Mouse (Mus musculus) urinary bladder, adult 2 months (tissue): Measurements from ENCODE around the gene Lce3c. TPM values are rescaled to one million over a fixed set of nuclear protein-coding genes. Genes with fewer than 3 reads are reported as not detected.

Source experiments
- DNase-seq: peaks from one replicate; pipeline ENCODE4 v3.0.0; 2022; ENCODE audit warnings: low spot score
- polyA plus RNA-seq: library from polyadenylated mRNA; depleted of rRNA; stranded (reverse); fragments of >200 nt; gene quantifications from 2 replicates; pipeline ENCODE4 v1.2.3, GENCODE M21; 2012; rRNA removed

Gene Lce3c
- not detected in 2 replicates for polyA plus RNA-seq

GRCm38 (mm10) chr3:92944186-92944585 lies at the start of gene Lce3c:
Lce3c (plus strand) TSS chr3:92944486.
- DNase-seq = no peak

GRCm38 (mm10) chr3:92894489-92894888 lies 49.8 kb upstream of the Lce3c start:
- no peak for DNase-seq

- no peak for DNase-seq
Observed at GRCm38 (mm10) chr3:92902992-92903391, 41.3 kb upstream of the Lce3c start.

- no peak for DNase-seq
Observed at GRCm38 (mm10) chr3:92903640-92904039, 40.6 kb upstream of the Lce3c start.

- DNase-seq = no peak
Observed at GRCm38 (mm10) chr3:92905182-92905581, 39.1 kb upstream of the Lce3c start.

- DNase-seq = no peak
Observed at GRCm38 (mm10) chr3:92907571-92907970, 36.7 kb upstream of the Lce3c start.

GRCm38 (mm10) chr3:92920364-92920763 lies 23.9 kb upstream of the Lce3c start:
- no peak for DNase-seq

GRCm38 (mm10) chr3:92926130-92926529 lies 18.2 kb upstream of the Lce3c start, which contains the start of gene Lce3a:
Lce3a (minus strand) TSS chr3:92926230.
- no peak for DNase-seq

GRCm38 (mm10) chr3:92932679-92933078 lies 11.6 kb upstream of the Lce3c start, which contains the start of gene Lce3b:
Lce3b (plus strand) TSS chr3:92932979.
- no peak for DNase-seq

GRCm38 (mm10) chr3:92957090-92957489 lies 12.8 kb downstream of the Lce3c start, which contains the start of gene Lce3d:
Lce3d (plus strand) TSS chr3:92957390.
- DNase-seq = no peak

GRCm38 (mm10) chr3:92966761-92967160 lies 22.5 kb downstream of the Lce3c start, which contains the start of gene Lce3e:
Lce3e (plus strand) TSS chr3:92967061.
- no peak for DNase-seq

- no peak for DNase-seq
Observed at GRCm38 (mm10) chr3:92978484-92978883, 34.2 kb downstream of the Lce3c start.

GRCm38 (mm10) chr3:92991926-92992325 lies 47.6 kb downstream of the Lce3c start, which contains the start of gene Lce3f:
Lce3f (plus strand) TSS chr3:92992226.
- no peak for DNase-seq

Other genes with a start within 250 kb of the Lce3c start
- not detected in 2 replicates for gene Lce1e, start 235.4 kb upstream of the Lce3c start, polyA plus RNA-seq
- not detected in 2 replicates for gene Lce1f, start 224.1 kb upstream of the Lce3c start, polyA plus RNA-seq
- gene Gm38119, start 205.4 kb upstream of the Lce3c start, polyA plus RNA-seq = not detected in 2 replicates
- not detected in 2 replicates for gene Lce1g, start 192.1 kb upstream of the Lce3c start, polyA plus RNA-seq
- not detected in 2 replicates for gene Lce1h, start 179.4 kb upstream of the Lce3c start, polyA plus RNA-seq
- not detected in 2 replicates for gene Lce1i, start 165.6 kb upstream of the Lce3c start, polyA plus RNA-seq
- not detected in 2 replicates for gene Lce1j, start 154.0 kb upstream of the Lce3c start, polyA plus RNA-seq
- gene Lce1k, start 136.6 kb upstream of the Lce3c start, polyA plus RNA-seq = not detected in 2 replicates
- not detected in 2 replicates for gene Kprp, start 117.2 kb upstream of the Lce3c start, polyA plus RNA-seq
- gene Lce1l, start 93.2 kb upstream of the Lce3c start, polyA plus RNA-seq = not detected in 2 replicates
- not detected in 2 replicates for gene 2310050C09Rik, start 74.3 kb upstream of the Lce3c start, polyA plus RNA-seq
- not detected in 2 replicates for gene Lce3a, start 18.3 kb upstream of the Lce3c start, polyA plus RNA-seq
- gene Lce3b, start 11.5 kb upstream of the Lce3c start, polyA plus RNA-seq = not detected in 2 replicates
- gene Lce3d, start 12.9 kb downstream of the Lce3c start, polyA plus RNA-seq = not detected in 2 replicates
- gene Lce3e, start 22.6 kb downstream of the Lce3c start, polyA plus RNA-seq = not detected in 2 replicates
- not detected in 2 replicates for gene Lce3f, start 47.7 kb downstream of the Lce3c start, polyA plus RNA-seq
- not detected in 2 replicates for gene Crct1, start 71.2 kb downstream of the Lce3c start, polyA plus RNA-seq
- not detected in 2 replicates for gene Lce1m, start 74.6 kb downstream of the Lce3c start, polyA plus RNA-seq
- gene Gm4858, start 124.3 kb downstream of the Lce3c start, polyA plus RNA-seq = not detected in 2 replicates
- 0.03 TPM in 1 of 2 replicates, not detected in the other for gene Crnn, start 200.3 kb downstream of the Lce3c start, polyA plus RNA-seq